In the genomic region with DNA sequence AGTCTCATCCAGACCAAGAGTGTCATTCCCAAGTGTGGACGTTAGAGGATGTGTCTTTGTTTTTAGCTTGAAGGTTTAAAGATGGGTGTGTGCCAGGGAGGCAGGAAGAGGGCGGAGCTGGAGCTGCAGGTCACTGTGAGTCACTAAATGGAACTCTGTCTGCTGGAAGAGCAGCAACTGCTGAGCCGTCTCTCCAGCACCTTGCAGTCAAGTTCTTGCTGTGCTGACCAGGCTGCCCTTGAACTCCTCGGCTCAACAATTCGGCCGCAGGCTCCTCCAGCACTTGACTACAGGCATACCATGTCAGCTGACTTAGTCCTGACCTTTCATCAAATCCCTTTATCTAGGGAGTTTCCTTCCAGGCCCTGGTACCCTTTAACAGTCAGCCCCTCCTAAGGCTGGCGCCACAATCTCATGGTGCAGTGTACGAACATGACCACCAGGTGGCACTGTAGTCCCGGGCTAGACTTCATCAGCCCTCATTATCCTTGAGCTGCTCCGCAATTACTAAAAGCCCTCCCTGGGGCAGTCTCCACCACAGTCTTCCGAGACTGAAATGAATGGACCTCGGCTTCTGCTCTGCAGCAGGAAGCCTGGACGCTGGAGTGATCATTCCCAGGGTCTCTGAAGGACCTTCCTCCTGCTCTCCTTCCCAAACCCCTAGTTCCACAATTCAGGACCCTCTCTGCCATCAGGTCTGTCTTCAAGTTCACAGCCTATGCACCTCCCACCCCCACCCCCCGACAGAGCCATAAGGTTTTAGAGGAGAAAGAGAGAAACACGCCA, we compare ENCODE assay signal across 8 mouse cellular contexts. TPM values are rescaled to one million over a fixed set of nuclear protein-coding genes. Genes with fewer than 3 reads are reported as not detected.
DNase-seq lines count a peak whose midpoint lies in the region; ATAC-seq and TF ChIP-seq lines count a peak whose summit lies in the region.

No protein-coding gene starts in this region.

- peak; percentile 31; the same call in 1 of the 2 replicates for TF ChIP-seq POLR2A in testis, adult 2 months (IDR thresholded peaks at IDR 0.05; ENCODE audit: control insufficient read depth, low read depth, low read length)

- ATAC-seq in CD4-positive, CD25-positive, alpha-beta regulatory T cell, adult 4 months, result peak; percentile 79
- peak; percentile 90 for ATAC-seq in forebrain, embryonic 13.5 days
- peak; percentile 71 for ATAC-seq in liver, postnatal 0 days
- peak; percentile 82 for ATAC-seq in neural tube, embryonic 13.5 days (ENCODE audit: low read depth)

- peak overlapping the region; percentile 75 for H3K27ac ChIP-seq in brown adipose tissue, adult 24 weeks (replicated peaks; ENCODE audit: low read depth, low read length)
- H3K27ac ChIP-seq in forebrain, embryonic 13.5 days, result peak overlapping the region; percentile 66
- peak overlapping the region; percentile 86 for H3K27ac ChIP-seq in liver, postnatal 0 days (ENCODE audit: low read depth)
- peak overlapping the region; percentile 75 for H3K27ac ChIP-seq in neural tube, embryonic 13.5 days (replicated peaks)
- H3K27ac ChIP-seq in testis, adult 2 months (ENCODE audit: control insufficient read depth, insufficient read depth, low read depth, low read length), result peak overlapping the region; percentile 83

- TF ChIP-seq CTCF in liver, postnatal 0 days (IDR thresholded peaks at IDR 0.05; ENCODE audit: low read depth), result peak; percentile 97
- peak; percentile 96 for TF ChIP-seq CTCF in testis, adult 2 months (IDR thresholded peaks at IDR 0.05; ENCODE audit: control insufficient read depth, insufficient read depth, insufficient replicate concordance, low read depth, low read length)

- H3K9ac ChIP-seq in forebrain, embryonic 13.5 days, result peak overlapping the region; percentile 43
- peak overlapping the region; percentile 50 for H3K9ac ChIP-seq in liver, postnatal 0 days (replicated peaks)
- peak overlapping the region; percentile 59 for H3K9ac ChIP-seq in neural tube, embryonic 13.5 days

- DNase-seq in heart, postnatal 10 days, result peak; percentile 92 to 94
- peak; percentile 89 for DNase-seq in layer of hippocampus, adult 11-12 months (ENCODE audit: low spot score)
- DNase-seq in liver, postnatal 0 days, result peak; percentile 85

- intact Hi-C loops in heart, postnatal 10 days (cut with DNase I), result loop anchor here (1.0 to 5.0 kb wide), 4 partner anchors 60 to 352 kb away; partner anchors contain the start of genes Cd164l2 and Gpr3

- no peaks in the 10 kb centered on the region for H3K36me3 ChIP-seq in forebrain, embryonic 13.5 days (ENCODE audit: poor library complexity, severe bottlenecking)
- no peaks in the 10 kb centered on the region for H3K36me3 ChIP-seq in liver, postnatal 0 days (replicated peaks; ENCODE audit: insufficient read depth, low read length)
- H3K36me3 ChIP-seq in neural tube, embryonic 13.5 days, result no peaks in the 10 kb centered on the region
- no peaks in the 10 kb centered on the region for H3K36me3 ChIP-seq in testis, adult 2 months (ENCODE audit: control insufficient read depth, insufficient read depth, low read length)

- peaks cover 14% of the 10 kb centered on the region for H3K27me3 ChIP-seq in forebrain, embryonic 13.5 days
- no peaks in the 10 kb centered on the region for H3K27me3 ChIP-seq in liver, postnatal 0 days (ENCODE audit: insufficient read depth, low read length)
- peaks cover 6% of the 10 kb centered on the region; the same call in 1 of the 2 replicates for H3K27me3 ChIP-seq in neural tube, embryonic 13.5 days
- no peaks in the 10 kb centered on the region for H3K27me3 ChIP-seq in testis, adult 2 months (ENCODE audit: control insufficient read depth, insufficient read depth, low read length)

- no peaks in the 10 kb centered on the region for H3K9me3 ChIP-seq in forebrain, embryonic 13.5 days (replicated peaks)
- no peaks in the 10 kb centered on the region for H3K9me3 ChIP-seq in liver, postnatal 0 days (ENCODE audit: low read length)
- no peaks in the 10 kb centered on the region for H3K9me3 ChIP-seq in neural tube, embryonic 13.5 days

- TF ChIP-seq EP300 in liver, postnatal 0 days (IDR thresholded peaks at IDR 0.05; ENCODE audit: low read depth), result no peak

- H3K4me2 ChIP-seq in forebrain, embryonic 13.5 days, result peak overlapping the region; percentile 51
- peak overlapping the region; percentile 64 for H3K4me2 ChIP-seq in liver, postnatal 0 days (ENCODE audit: low read depth, low read length)
- peak overlapping the region; percentile 46 for H3K4me2 ChIP-seq in neural tube, embryonic 13.5 days

- WGBS in forebrain, embryonic 13.5 days, result 7% methylated on average over 15 of the region's 15 CpGs
- WGBS in liver, postnatal 0 days (ENCODE audit: insufficient replicate concordance), result 6% methylated on average over 15 of the region's 15 CpGs
- 5% methylated on average over 15 of the region's 15 CpGs for WGBS in neural tube, embryonic 13.5 days

- peaks cover 20% of the 10 kb centered on the region for H3K4me1 ChIP-seq in brown adipose tissue, adult 24 weeks (ENCODE audit: control insufficient read depth, insufficient read depth, insufficient read length, low read length)
- peaks cover 16% of the 10 kb centered on the region for H3K4me1 ChIP-seq in forebrain, embryonic 13.5 days
- H3K4me1 ChIP-seq in liver, postnatal 0 days (ENCODE audit: insufficient read depth), result peaks cover 35% of the 10 kb centered on the region
- peaks cover 19% of the 10 kb centered on the region for H3K4me1 ChIP-seq in neural tube, embryonic 13.5 days (replicated peaks)
- peaks cover 21% of the 10 kb centered on the region for H3K4me1 ChIP-seq in testis, adult 2 months (ENCODE audit: control insufficient read depth, insufficient read depth, low read length)

- H3K4me3 ChIP-seq in brown adipose tissue, adult 24 weeks (ENCODE audit: insufficient read depth, low read depth, low read length), result 0 out of 2 replicates have a peak overlapping the region, but pooled peaks have one; percentile 6
- H3K4me3 ChIP-seq in forebrain, embryonic 13.5 days, result peak overlapping the region; percentile 20; the same call in 1 of the 2 replicates
- peak overlapping the region; percentile 29; the same call in 1 of the 2 replicates for H3K4me3 ChIP-seq in liver, postnatal 0 days (ENCODE audit: low read depth, low read length)
- H3K4me3 ChIP-seq in neural tube, embryonic 13.5 days, result peak overlapping the region; percentile 8
- H3K4me3 ChIP-seq in testis, adult 2 months (ENCODE audit: control insufficient read depth, low read depth, low read length), result peak overlapping the region; percentile 6

RNA-seq across cellular contexts. Expression of gene Fam76a, which starts 23.1 kb away (rescaled TPM):
- 10 to 100 TPM; 16.5 to 21.1 TPM for polyA plus RNA-seq in CD4-positive, CD25-positive, alpha-beta regulatory T cell, adult 4 months (2017; shearing (Covaris generic))
- polyA plus RNA-seq in brown adipose tissue, adult 24 weeks (2012; ENCODE audit: insufficient read depth, insufficient read length, missing spikeins), result 15.7 and 17.8 TPM in 2 replicates
- polyA plus RNA-seq in forebrain, embryonic 13.5 days (2015; fragmentation: Nextera tagmentation; extraction: Ambion mirVana), result 35.2 and 43.5 TPM in 2 replicates
- total RNA-seq in heart, postnatal 10 days (2021), result 10 to 100 TPM; 40.7 to 43.5 TPM
- 21.7 and 22.5 TPM in 2 replicates for polyA plus RNA-seq in liver, postnatal 0 days (2015; fragmentation: Nextera tagmentation; extraction: Ambion mirVana)
- polyA plus RNA-seq in neural tube, embryonic 13.5 days (2015; fragmentation: Nextera tagmentation; extraction: Ambion mirVana), result 37.0 and 46.0 TPM in 2 replicates
- 102 and 111 TPM in 2 replicates for polyA plus RNA-seq in testis, adult 2 months (2012; rRNA removed)

RNA-seq across cellular contexts. Expression of gene Fgr, which starts 28.4 kb away (rescaled TPM):
- polyA plus RNA-seq in CD4-positive, CD25-positive, alpha-beta regulatory T cell, adult 4 months (2017; shearing (Covaris generic)), result 1 to 10 TPM; 3.7 to 8.2 TPM
- polyA plus RNA-seq in brown adipose tissue, adult 24 weeks (2012; ENCODE audit: insufficient read depth, insufficient read length, missing spikeins), result 0.55 TPM in 1 of 2 replicates, not detected in the other
- not detected in 2 replicates for polyA plus RNA-seq in forebrain, embryonic 13.5 days (2015; fragmentation: Nextera tagmentation; extraction: Ambion mirVana)
- under 1 TPM; 0.19 to 0.40 TPM for total RNA-seq in heart, postnatal 10 days (2021)
- polyA plus RNA-seq in liver, postnatal 0 days (2015; fragmentation: Nextera tagmentation; extraction: Ambion mirVana), result 3.8 and 4.0 TPM in 2 replicates
- not detected in 2 replicates for polyA plus RNA-seq in neural tube, embryonic 13.5 days (2015; fragmentation: Nextera tagmentation; extraction: Ambion mirVana)
- 0.85 and 1.0 TPM in 2 replicates for polyA plus RNA-seq in testis, adult 2 months (2012; rRNA removed)

Comparison
In these comparisons a context has a peak if more than half of its experiments do, and no peak if none do; other contexts are left out.
1. Peak in every context shown above with its lines: DNase-seq, ATAC-seq, H3K4me3 ChIP-seq and H3K27ac ChIP-seq.